Mouse (Mus musculus): ENCODE results near the gene Tomm20.
"Not testable (repeated sequence)": the region's sequence is repeated elsewhere in the genome, so short reads cannot be mapped to it uniquely, and the experiment has no call there.

Gene Tomm20

GRCm38 (mm10) chr8:126884202-126884926, 61.3 kb downstream of the Tomm20 start:
- DNase-seq (ENCODE audit: low spot score) = no peak

- no peak for DNase-seq (ENCODE audit: low spot score)
Measured at GRCm38 (mm10) chr8:126883752-126884151, 61.9 kb downstream of the Tomm20 start.

- not testable (repeated sequence) for DNase-seq (ENCODE audit: low spot score)
Measured at GRCm38 (mm10) chr8:126882586-126882985, 63.1 kb downstream of the Tomm20 start.

GRCm38 (mm10) chr8:126881641-126882140, 64.0 kb downstream of the Tomm20 start:
- no peak for DNase-seq (ENCODE audit: low spot score)

Measured in spleen, adult 12 weeks (tissue).